Comparison of ENCODE assay signal across 21 mouse cellular contexts in genomic region chr9:123991312-123991906, GRCm38 (mm10). TPM values are rescaled to one million over a fixed set of nuclear protein-coding genes. Genes with fewer than 3 reads are reported as not detected.
DNase-seq lines count a peak whose midpoint lies in the region; ATAC-seq lines count a peak whose summit lies in the region.
"Had no signal": no experiment of that assay in that cellular context is flagged by ENCODE, and none has a peak within 500 bp of the region (broad histone marks: within the 10 kb centered on the region; RNA-seq: fewer than 3 reads in every experiment).

No protein-coding gene starts in this region.

- WGBS in heart, embryonic 12.5 days: 17% methylated on average over 1 of the region's 1 CpGs

- ATAC-seq in erythroblast, adult 5-6 weeks (replicated peaks; ENCODE audit: low FRiP score, poor library complexity, severe bottlenecking): peak; percentile 59
- 0 out of 2 replicates have a peak, but pooled peaks have one; percentile 33 for ATAC-seq in neutrophil, adult 5-6 weeks (ENCODE audit: extremely low read depth, insufficient number of reproducible peaks, low FRiP score, poor library complexity, severe bottlenecking)
- no peak for ATAC-seq in heart, embryonic 12.5 days (ENCODE audit: insufficient number of reproducible peaks, low FRiP score)
- ATAC-seq: forebrain, postnatal 0 days; midbrain, embryonic 15.5 days had no signal

- H3K9ac ChIP-seq in heart, embryonic 12.5 days: no peak overlapping the region
- H3K9ac ChIP-seq: embryonic facial prominence, embryonic 15.5 days; forebrain, postnatal 0 days; midbrain, embryonic 15.5 days had no signal

- H3K36me3 ChIP-seq in heart, embryonic 12.5 days: no peaks in the 10 kb centered on the region
- H3K36me3 ChIP-seq: embryonic facial prominence, embryonic 15.5 days; heart, embryonic 10.5 days; midbrain, embryonic 15.5 days had no signal

- DNase-seq in right cerebral cortex, postnatal 25 days: peak; percentile 6
- DNase-seq in right cerebral cortex, postnatal 10 days (ENCODE audit: low spot score in 2 of 2): no peak
- DNase-seq in left cerebral cortex, postnatal 36 days (ENCODE audit: low spot score in 2 of 2): peak; percentile 4 to 17
- DNase-seq in natural killer cell, adult 2 months (ENCODE audit: low spot score in 2 of 2): no peak
- no peak for DNase-seq in MN1 (ENCODE audit: low spot score)
- DNase-seq: cerebellum, postnatal 36 days; forebrain, postnatal 0 days; thymus, adult 2 months had no signal

- no peak overlapping the region for H3K27ac ChIP-seq in heart, embryonic 12.5 days (ENCODE audit: poor library complexity, severe bottlenecking)
- H3K27ac ChIP-seq: embryonic facial prominence, embryonic 15.5 days; heart, embryonic 10.5 days; midbrain, embryonic 15.5 days had no signal

- intact Hi-C loops in left cerebral cortex, postnatal 36 days (cut with DNase I): no loop called here

- H3K27me3 ChIP-seq in heart, embryonic 12.5 days (replicated peaks): no peaks in the 10 kb centered on the region
- H3K27me3 ChIP-seq: embryonic facial prominence, embryonic 15.5 days; midbrain, embryonic 15.5 days had no signal

- no peaks in the 10 kb centered on the region for H3K9me3 ChIP-seq in heart, embryonic 12.5 days (replicated peaks)
- H3K9me3 ChIP-seq: embryonic facial prominence, embryonic 15.5 days; heart, embryonic 10.5 days; midbrain, embryonic 15.5 days had no signal

- no peak overlapping the region for H3K4me3 ChIP-seq in heart, embryonic 12.5 days
- H3K4me3 ChIP-seq: embryonic facial prominence, embryonic 15.5 days; heart, embryonic 10.5 days; midbrain, embryonic 15.5 days had no signal

- H3K4me2 ChIP-seq in heart, embryonic 12.5 days: no peak overlapping the region
- H3K4me2 ChIP-seq: embryonic facial prominence, embryonic 15.5 days; midbrain, embryonic 15.5 days had no signal

- no peaks in the 10 kb centered on the region for H3K4me1 ChIP-seq in heart, embryonic 12.5 days (replicated peaks)
- H3K4me1 ChIP-seq: embryonic facial prominence, embryonic 15.5 days; heart, embryonic 10.5 days; midbrain, embryonic 15.5 days had no signal

RNA-seq across cellular contexts. Expression of gene Ccr1l1, which starts 13.2 kb away (rescaled TPM):
- total RNA-seq in erythroblast, adult 5-6 weeks (2015; ENCODE audit: low replicate concordance): not detected in 2 replicates
- 1.4 and 1.6 TPM in 2 replicates for total RNA-seq in erythroblast, adult 5-6 weeks (2017; ENCODE audit: low replicate concordance)
- total RNA-seq in left cerebral cortex, postnatal 36 days (2021): not detected
- 1.2 TPM in 1 of 2 replicates, not detected in the other for total RNA-seq in neutrophil, adult 5-6 weeks (2017)
- not detected in 2 replicates for polyA plus RNA-seq in heart, embryonic 12.5 days (2016; fragmentation: Nextera tagmentation; extraction: Ambion mirVana)
- total RNA-seq: ES-E14; forebrain, postnatal 0 days; left cerebral cortex, adult 8-10 months had no signal
- polyA plus RNA-seq: embryonic facial prominence, embryonic 15.5 days; forebrain, postnatal 0 days; heart, embryonic 10.5 days; hindbrain, embryonic 11.5 days; kidney, embryonic 14.5 days; lung, embryonic 16.5 days; midbrain, embryonic 15.5 days; neural tube, embryonic 14.5 days; small intestine, adult 2 months; thymus, adult 2 months had no signal

RNA-seq across cellular contexts. Expression of gene Ccr1, which starts 22.9 kb away (rescaled TPM):
- total RNA-seq in erythroblast, adult 5-6 weeks (2015; ENCODE audit: low replicate concordance): 12.3 and 17.3 TPM in 2 replicates
- 12.1 and 14.9 TPM in 2 replicates for total RNA-seq in erythroblast, adult 5-6 weeks (2017; ENCODE audit: low replicate concordance)
- under 1 TPM; 0.17 to 0.50 TPM for total RNA-seq in left cerebral cortex, postnatal 36 days (2021)
- 360 and 362 TPM in 2 replicates for total RNA-seq in neutrophil, adult 5-6 weeks (2017)
- 0.50 and 0.98 TPM in 2 replicates for polyA plus RNA-seq in heart, embryonic 12.5 days (2016; fragmentation: Nextera tagmentation; extraction: Ambion mirVana)
- total RNA-seq: ES-E14 had no signal

RNA-seq across cellular contexts. Expression of gene Ccr3, which starts 30.4 kb away (rescaled TPM):
- total RNA-seq in erythroblast, adult 5-6 weeks (2015; ENCODE audit: low replicate concordance): 25.5 and 33.2 TPM in 2 replicates
- 15.9 and 17.4 TPM in 2 replicates for total RNA-seq in erythroblast, adult 5-6 weeks (2017; ENCODE audit: low replicate concordance)
- total RNA-seq in left cerebral cortex, postnatal 36 days (2021): not detected
- total RNA-seq in neutrophil, adult 5-6 weeks (2017): 10.1 and 10.7 TPM in 2 replicates
- 0.05 and 0.13 TPM in 2 replicates for polyA plus RNA-seq in heart, embryonic 12.5 days (2016; fragmentation: Nextera tagmentation; extraction: Ambion mirVana)
- total RNA-seq: ES-E14; left cerebral cortex, adult 8-10 months had no signal
- polyA plus RNA-seq: forebrain, postnatal 0 days; hindbrain, embryonic 11.5 days; kidney, embryonic 14.5 days; midbrain, embryonic 15.5 days; neural tube, embryonic 14.5 days had no signal

Comparison
In these comparisons a context has a peak if more than half of its experiments do, and no peak if none do; other contexts are left out.
1. DNase-seq: peak in right cerebral cortex, postnatal 25 days (single experiment) and left cerebral cortex, postnatal 36 days (2 of 2); none in right cerebral cortex, postnatal 10 days (0 of 2), natural killer cell, adult 2 months (0 of 2) and MN1 (single experiment).
2. RNA of gene Ccr1, which starts 22.9 kb away (total RNA-seq): 360 to 362 TPM in neutrophil, adult 5-6 weeks; 12.1 to 17.3 TPM in erythroblast, adult 5-6 weeks and 0.17 to 0.50 TPM in left cerebral cortex, postnatal 36 days; every median in the first group is over 10 times any median in the second.
3. RNA of gene Ccr3, which starts 30.4 kb away (total RNA-seq): 15.9 to 33.2 TPM in erythroblast, adult 5-6 weeks and 10.1 to 10.7 TPM in neutrophil, adult 5-6 weeks; not detected in left cerebral cortex, postnatal 36 days; every median in the first group is over 10 times any median in the second.